Comparison of ENCODE assay signal across 35 mouse cellular contexts in the genomic region with DNA sequence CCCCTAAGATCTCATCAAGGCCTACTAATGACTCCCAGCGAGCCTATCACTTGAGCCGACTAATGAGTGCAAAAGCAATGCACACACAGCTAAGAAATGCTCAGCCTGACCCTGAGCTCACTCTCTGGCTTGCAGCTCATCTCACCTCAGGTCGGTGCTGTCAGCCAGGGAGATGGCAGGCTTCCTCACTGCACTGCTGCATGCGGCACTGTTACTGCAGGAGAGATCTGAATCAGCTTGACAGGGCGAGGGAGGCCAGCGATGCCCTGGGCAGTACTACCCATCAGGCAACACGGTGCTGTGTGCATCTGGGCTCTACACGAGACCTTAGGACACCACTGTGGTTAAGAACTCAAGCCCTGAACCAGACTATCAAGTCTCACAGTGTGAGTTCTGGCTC. TPM values are rescaled to one million over a fixed set of nuclear protein-coding genes. Genes with fewer than 3 reads are reported as not detected.
DNase-seq lines count a peak whose midpoint lies in the region; ATAC-seq lines count a peak whose summit lies in the region.
"Had no signal": no experiment of that assay in that cellular context is flagged by ENCODE, and none has a peak within 500 bp of the region (broad histone marks: within the 10 kb centered on the region; RNA-seq: fewer than 3 reads in every experiment).

No protein-coding gene starts in this region.

- peak; percentile 37 for DNase-seq in forebrain, embryonic 11.5 days (ENCODE audit: low spot score)
- peak; percentile 68 for DNase-seq in heart, embryonic 10.5 days (ENCODE audit: low spot score)
- no peak for DNase-seq in heart, postnatal 25 days (ENCODE audit: low spot score)
- DNase-seq in midbrain, embryonic 11.5 days (ENCODE audit: low spot score, missing footprints): peak; percentile 78
- DNase-seq in midbrain, embryonic 10.5 days (ENCODE audit: low spot score): no peak
- DNase-seq in urinary bladder, postnatal 4 days (ENCODE audit: low spot score in 2 of 2): peak; percentile 13 to 45
- DNase-seq in urinary bladder, adult 2 months (ENCODE audit: low spot score): no peak
- DNase-seq: adrenal gland, postnatal 10 days; adrenal gland, postnatal 36 days; B cell, adult 2 months; cerebellum, adult 18-20 months; cerebellum, adult 9-10 months; cerebellum, postnatal 14 days; forebrain, postnatal 0 days; gastrocnemius, postnatal 10 days; gastrocnemius, postnatal 36 days; heart, postnatal 14 days had no signal

- H3K4me3 ChIP-seq in forebrain, embryonic 11.5 days (ENCODE audit: low read depth, low read length): no peak overlapping the region
- no peak overlapping the region for H3K4me3 ChIP-seq in forebrain, embryonic 12.5 days (replicated peaks)
- no peak overlapping the region for H3K4me3 ChIP-seq in heart, embryonic 10.5 days
- no peak overlapping the region for H3K4me3 ChIP-seq in midbrain, embryonic 11.5 days (ENCODE audit: low read depth, low read length)
- H3K4me3 ChIP-seq in midbrain, embryonic 10.5 days: no peak overlapping the region
- H3K4me3 ChIP-seq: embryonic facial prominence, embryonic 12.5 days; erythroblast, embryonic 14.5 days; heart, embryonic 13.5 days had no signal

- no peak overlapping the region for H3K4me2 ChIP-seq in forebrain, embryonic 11.5 days (ENCODE audit: low read depth, low read length, severe bottlenecking)
- no peak overlapping the region for H3K4me2 ChIP-seq in forebrain, embryonic 12.5 days
- no peak overlapping the region for H3K4me2 ChIP-seq in midbrain, embryonic 11.5 days
- H3K4me2 ChIP-seq: embryonic facial prominence, embryonic 12.5 days; heart, embryonic 13.5 days; hindbrain, embryonic 14.5 days had no signal

- no peaks in the 10 kb centered on the region for H3K9me3 ChIP-seq in forebrain, embryonic 11.5 days (ENCODE audit: control insufficient read depth, low read length)
- no peaks in the 10 kb centered on the region for H3K9me3 ChIP-seq in forebrain, embryonic 12.5 days
- no peaks in the 10 kb centered on the region for H3K9me3 ChIP-seq in heart, embryonic 10.5 days
- H3K9me3 ChIP-seq in midbrain, embryonic 11.5 days (ENCODE audit: control insufficient read depth, low read length): no peaks in the 10 kb centered on the region
- no peaks in the 10 kb centered on the region for H3K9me3 ChIP-seq in midbrain, embryonic 10.5 days (replicated peaks)
- H3K9me3 ChIP-seq: embryonic facial prominence, embryonic 12.5 days; G1E; heart, embryonic 13.5 days had no signal

- no peak overlapping the region for H3K9ac ChIP-seq in forebrain, embryonic 11.5 days (ENCODE audit: low read length)
- H3K9ac ChIP-seq in forebrain, embryonic 12.5 days: no peak overlapping the region
- H3K9ac ChIP-seq in midbrain, embryonic 11.5 days (ENCODE audit: low read length): no peak overlapping the region
- H3K9ac ChIP-seq: embryonic facial prominence, embryonic 12.5 days; forebrain, postnatal 0 days; heart, embryonic 13.5 days; hindbrain, embryonic 14.5 days had no signal

- no peaks in the 10 kb centered on the region for H3K4me1 ChIP-seq in forebrain, embryonic 11.5 days (replicated peaks; ENCODE audit: control insufficient read depth, insufficient read depth, low read length)
- H3K4me1 ChIP-seq in forebrain, embryonic 12.5 days: peaks cover 18% of the 10 kb centered on the region
- peaks cover 12% of the 10 kb centered on the region for H3K4me1 ChIP-seq in heart, embryonic 10.5 days
- peaks cover 7% of the 10 kb centered on the region; the same call in 1 of the 2 replicates for H3K4me1 ChIP-seq in midbrain, embryonic 11.5 days (ENCODE audit: control insufficient read depth, insufficient read depth, low read length)
- H3K4me1 ChIP-seq in midbrain, embryonic 10.5 days: peaks cover 16% of the 10 kb centered on the region

- ATAC-seq in forebrain, embryonic 11.5 days (replicated peaks; ENCODE audit: low FRiP score): no peak
- ATAC-seq in forebrain, embryonic 12.5 days (ENCODE audit: low FRiP score): no peak
- ATAC-seq in midbrain, embryonic 11.5 days (ENCODE audit: low FRiP score): no peak
- ATAC-seq: forebrain, embryonic 14.5 days; forebrain, postnatal 0 days; hindbrain, postnatal 0 days; inflammation-experienced regulatory T-cells, adult 6 months; intestine, embryonic 16.5 days; Patski had no signal

- peaks cover 17% of the 10 kb centered on the region for H3K36me3 ChIP-seq in forebrain, embryonic 11.5 days (ENCODE audit: control insufficient read depth, insufficient read depth, low read length)
- peaks cover 86% of the 10 kb centered on the region for H3K36me3 ChIP-seq in forebrain, embryonic 12.5 days (replicated peaks)
- peaks cover 85% of the 10 kb centered on the region for H3K36me3 ChIP-seq in heart, embryonic 10.5 days
- peaks cover 52% of the 10 kb centered on the region for H3K36me3 ChIP-seq in midbrain, embryonic 11.5 days (ENCODE audit: control insufficient read depth, insufficient read depth, low read length)
- peaks cover 94% of the 10 kb centered on the region for H3K36me3 ChIP-seq in midbrain, embryonic 10.5 days

- H3K27ac ChIP-seq in forebrain, embryonic 11.5 days (ENCODE audit: low read depth, low read length): no peak overlapping the region
- H3K27ac ChIP-seq in forebrain, embryonic 12.5 days: no peak overlapping the region
- no peak overlapping the region for H3K27ac ChIP-seq in heart, embryonic 10.5 days
- H3K27ac ChIP-seq in midbrain, embryonic 11.5 days (ENCODE audit: low read depth, low read length): no peak overlapping the region
- H3K27ac ChIP-seq in midbrain, embryonic 10.5 days (replicated peaks): no peak overlapping the region
- H3K27ac ChIP-seq: embryonic facial prominence, embryonic 12.5 days; heart, embryonic 13.5 days; hindbrain, embryonic 14.5 days; hindbrain, postnatal 0 days had no signal

- intact Hi-C loops in heart, postnatal 25 days (cut with DNase I): loop anchor here (10.0 kb wide), 1 partner anchor 129 kb away; no protein-coding TSS in a partner anchor

- H3K27me3 ChIP-seq in forebrain, embryonic 11.5 days (ENCODE audit: control insufficient read depth, insufficient read depth, low read length): no peaks in the 10 kb centered on the region
- no peaks in the 10 kb centered on the region for H3K27me3 ChIP-seq in forebrain, embryonic 12.5 days
- no peaks in the 10 kb centered on the region for H3K27me3 ChIP-seq in heart, embryonic 10.5 days (ENCODE audit: insufficient read depth, poor library complexity, severe bottlenecking)
- no peaks in the 10 kb centered on the region for H3K27me3 ChIP-seq in midbrain, embryonic 11.5 days (ENCODE audit: control insufficient read depth, insufficient read depth, low read length)
- no peaks in the 10 kb centered on the region for H3K27me3 ChIP-seq in midbrain, embryonic 10.5 days (ENCODE audit: low read depth, poor library complexity, severe bottlenecking)
- H3K27me3 ChIP-seq: CH12.LX; embryonic facial prominence, embryonic 12.5 days; heart, embryonic 13.5 days; Patski had no signal

- WGBS in forebrain, embryonic 11.5 days: 94% methylated on average over 8 of the region's 8 CpGs
- 95% methylated on average over 8 of the region's 8 CpGs for WGBS in forebrain, embryonic 12.5 days
- 91% methylated on average over 8 of the region's 8 CpGs for WGBS in heart, embryonic 10.5 days
- WGBS in midbrain, embryonic 11.5 days: 92% methylated on average over 8 of the region's 8 CpGs
- WGBS in midbrain, embryonic 10.5 days: 91% methylated on average over 8 of the region's 8 CpGs

RNA-seq across cellular contexts. Expression of a gene that starts 5.6 kb away (rescaled TPM):
- not detected in 2 replicates for polyA plus RNA-seq in forebrain, embryonic 11.5 days (2014; fragmentation: Nextera tagmentation; extraction: Ambion mirVana)
- not detected in 2 replicates for polyA plus RNA-seq in forebrain, embryonic 12.5 days (2016; fragmentation: Nextera tagmentation; extraction: Ambion mirVana)
- polyA plus RNA-seq in heart, embryonic 10.5 days (2016; fragmentation: Nextera tagmentation; extraction: Ambion mirVana): not detected in 2 replicates
- total RNA-seq in heart, postnatal 25 days (2021): not detected
- polyA plus RNA-seq in midbrain, embryonic 11.5 days (2014; fragmentation: Nextera tagmentation; extraction: Ambion mirVana): not detected in 2 replicates
- polyA plus RNA-seq in midbrain, embryonic 10.5 days (2016; fragmentation: Nextera tagmentation; extraction: Ambion mirVana): not detected in 2 replicates
- polyA plus RNA-seq in urinary bladder, adult 2 months (2012; rRNA removed): not detected in 2 replicates
- total RNA-seq: adrenal gland, adult 18-20 months; adrenal gland, postnatal 10 days; adrenal gland, postnatal 36 days; CH12.LX; forebrain, postnatal 0 days; G1E; gastrocnemius, adult 18-20 months; gastrocnemius, postnatal 10 days; gastrocnemius, postnatal 36 days; granulocyte monocyte progenitor cell, adult 5-6 weeks; heart, postnatal 14 days; hindbrain, postnatal 0 days had no signal
- polyA plus RNA-seq: embryonic facial prominence, embryonic 12.5 days; erythroblast, embryonic 14.5 days; forebrain, embryonic 14.5 days; forebrain, postnatal 0 days; frontal cortex, adult 2 months; G1E; heart, embryonic 13.5 days; heart, embryonic 16.5 days; hindbrain, embryonic 11.5 days; hindbrain, embryonic 14.5 days; hindbrain, postnatal 0 days; inflammation-experienced regulatory T-cells, adult 6 months; intestine, embryonic 16.5 days; Patski had no signal

RNA-seq across cellular contexts. Expression of a gene that starts 6.0 kb away (rescaled TPM):
- 92.2 and 100 TPM in 2 replicates for polyA plus RNA-seq in forebrain, embryonic 11.5 days (2014; fragmentation: Nextera tagmentation; extraction: Ambion mirVana)
- polyA plus RNA-seq in forebrain, embryonic 12.5 days (2016; fragmentation: Nextera tagmentation; extraction: Ambion mirVana): 115 and 120 TPM in 2 replicates
- polyA plus RNA-seq in heart, embryonic 10.5 days (2016; fragmentation: Nextera tagmentation; extraction: Ambion mirVana): 45.1 and 50.1 TPM in 2 replicates
- total RNA-seq in heart, postnatal 25 days (2021): 10 to 100 TPM; 18.8 to 21.9 TPM
- polyA plus RNA-seq in midbrain, embryonic 11.5 days (2014; fragmentation: Nextera tagmentation; extraction: Ambion mirVana): 87.6 and 90.6 TPM in 2 replicates
- polyA plus RNA-seq in midbrain, embryonic 10.5 days (2016; fragmentation: Nextera tagmentation; extraction: Ambion mirVana): 70.0 and 83.8 TPM in 2 replicates
- polyA plus RNA-seq in urinary bladder, adult 2 months (2012; rRNA removed): 33.4 and 37.7 TPM in 2 replicates

RNA-seq across cellular contexts. Expression of a gene that starts 30.7 kb away (rescaled TPM):
- 14.7 and 16.9 TPM in 2 replicates for polyA plus RNA-seq in forebrain, embryonic 11.5 days (2014; fragmentation: Nextera tagmentation; extraction: Ambion mirVana)
- 8.3 and 8.7 TPM in 2 replicates for polyA plus RNA-seq in forebrain, embryonic 12.5 days (2016; fragmentation: Nextera tagmentation; extraction: Ambion mirVana)
- polyA plus RNA-seq in heart, embryonic 10.5 days (2016; fragmentation: Nextera tagmentation; extraction: Ambion mirVana): 2.3 and 13.0 TPM in 2 replicates
- not detected for total RNA-seq in heart, postnatal 25 days (2021)
- 2.8 and 3.3 TPM in 2 replicates for polyA plus RNA-seq in midbrain, embryonic 11.5 days (2014; fragmentation: Nextera tagmentation; extraction: Ambion mirVana)
- 4.9 and 6.7 TPM in 2 replicates for polyA plus RNA-seq in midbrain, embryonic 10.5 days (2016; fragmentation: Nextera tagmentation; extraction: Ambion mirVana)
- polyA plus RNA-seq in urinary bladder, adult 2 months (2012; rRNA removed): not detected in 2 replicates
- total RNA-seq: adrenal gland, adult 18-20 months; adrenal gland, postnatal 10 days; adrenal gland, postnatal 36 days; CH12.LX; gastrocnemius, adult 18-20 months; gastrocnemius, postnatal 10 days; gastrocnemius, postnatal 36 days; granulocyte monocyte progenitor cell, adult 5-6 weeks; heart, postnatal 14 days had no signal
- polyA plus RNA-seq: erythroblast, embryonic 14.5 days; G1E; hindbrain, embryonic 14.5 days; inflammation-experienced regulatory T-cells, adult 6 months; intestine, embryonic 16.5 days had no signal

Comparison
In these comparisons a context has a peak if more than half of its experiments do, and no peak if none do; other contexts are left out.
1. DNase-seq: peak in forebrain, embryonic 11.5 days (single experiment), heart, embryonic 10.5 days (single experiment), midbrain, embryonic 11.5 days (single experiment) and urinary bladder, postnatal 4 days (2 of 2); none in heart, postnatal 25 days (single experiment), midbrain, embryonic 10.5 days (single experiment) and urinary bladder, adult 2 months (single experiment).